Comparison of ENCODE assay signal across 23 mouse cellular contexts in genomic region chr4:124057607-124058006, GRCm38 (mm10).
A peak's percentile ranks its signal among the peaks of the same experiment; 100 is the strongest.
DNase-seq lines count a peak whose midpoint lies in the region; TF ChIP-seq lines count a peak whose summit lies in the region.
"Had no signal": no experiment of that assay in that cellular context is flagged by ENCODE, and none has a peak within 500 bp of the region (broad histone marks: within the 10 kb centered on the region; RNA-seq: fewer than 3 reads in every experiment).

No protein-coding gene starts in this region.

- no peak overlapping the region for H3K9ac ChIP-seq in CH12.LX (ENCODE audit: insufficient read depth, low read depth)

- DNase-seq in CH12.LX (ENCODE audit: extremely low read depth): no peak
- DNase-seq in R1 (ENCODE audit: low read depth, low spot score): peak; percentile 36
- DNase-seq in ZHBTc4 (ENCODE audit: low read depth, low spot score): peak; percentile 49
- DNase-seq in limb, embryonic 10.5 days (ENCODE audit: low spot score): no peak
- DNase-seq in left cerebral cortex, postnatal 10 days (ENCODE audit: extremely low spot score in 1 of 2, low spot score in 2 of 2): no peak
- no peak for DNase-seq in lung, postnatal 36 days
- DNase-seq in kidney, adult 11 months: no peak
- DNase-seq: adrenal gland, adult 2 months; adrenal gland, adult 8-10 months; adrenal gland, postnatal 10 days; adrenal gland, postnatal 14 days; adrenal gland, postnatal 25 days; adrenal gland, postnatal 36 days; B cell, adult 2 months; cerebellum, adult 11 months; cerebellum, adult 11-12 months; cerebellum, adult 18-20 months; cerebellum, adult 2 months; cerebellum, adult 8-10 months; cerebellum, adult 9-10 months had no signal

- H3K4me1 ChIP-seq in CH12.LX (ENCODE audit: control insufficient read depth in 1 of 2, insufficient read depth in 2 of 2): peaks cover 0 to 2% of the 10 kb centered on the region in 2 experiments; a peak in 1 of 4 replicates
- H3K4me1 ChIP-seq in limb, embryonic 10.5 days: no peaks in the 10 kb centered on the region

- no peak overlapping the region for H3K27ac ChIP-seq in CH12.LX (ENCODE audit: insufficient read depth, low read depth)
- H3K27ac ChIP-seq in limb, embryonic 10.5 days: no peak overlapping the region

- H3K27me3 ChIP-seq in C2C12 (ENCODE audit: control insufficient read depth, insufficient read depth, insufficient read length) (no peaks in the 10 kb centered on the region), CH12.LX (replicated peaks) (peaks cover 68% of the 10 kb centered on the region)
- no peaks in the 10 kb centered on the region for H3K27me3 ChIP-seq in limb, embryonic 10.5 days (ENCODE audit: low read depth, poor library complexity, severe bottlenecking)
- H3K27me3 ChIP-seq: Patski had no signal

- H3K36me3 ChIP-seq in C2C12 (ENCODE audit: control insufficient read depth, insufficient read depth) (no peaks in the 10 kb centered on the region), CH12.LX (replicated peaks in 1 of 2; ENCODE audit: control insufficient read depth in 1 of 2, insufficient read depth in 1 of 2, low read length in 1 of 2) (no peaks in the 10 kb centered on the region)
- no peaks in the 10 kb centered on the region for H3K36me3 ChIP-seq in limb, embryonic 10.5 days
- H3K36me3 ChIP-seq: G1E had no signal

- TF ChIP-seq RAD21 in CH12.LX (IDR thresholded peaks at IDR 0.05; ENCODE audit: low read depth, low read length): no peak

- no peak overlapping the region for H3ac ChIP-seq in C2C12 (ENCODE audit: control insufficient read depth, insufficient read length, low read depth)

- WGBS in limb, embryonic 10.5 days: 97% methylated on average over 8 of the region's 8 CpGs

- in situ Hi-C loops in CH12.LX (cut with MboI; ENCODE audit: low pct_ligation_motif_present, low pct_unique_long_range_greater_than_20kb, low sequenced_read_pairs): no loop called here

- H3K9me3 ChIP-seq in CH12.LX (replicated peaks; ENCODE audit: low read length): no peaks in the 10 kb centered on the region
- no peaks in the 10 kb centered on the region for H3K9me3 ChIP-seq in limb, embryonic 10.5 days (replicated peaks)
- H3K9me3 ChIP-seq: G1E had no signal

- TF ChIP-seq EP300 in CH12.LX (IDR thresholded peaks at IDR 0.05; ENCODE audit: low read length): no peak

- intact Hi-C loops in left cerebral cortex, postnatal 10 days (cut with DNase I): no loop called here

- no peak overlapping the region for H3K4me2 ChIP-seq in CH12.LX (ENCODE audit: insufficient read depth, low read depth, poor library complexity, severe bottlenecking)

- H3K4me3 ChIP-seq in C2C12 (ENCODE audit: insufficient read depth, poor library complexity, severe bottlenecking) (no peak overlapping the region), CH12.LX (replicated peaks in 1 of 3; ENCODE audit: low read depth in 2 of 3, low read length in 2 of 3, poor library complexity in 1 of 3) (no peak overlapping the region)
- H3K4me3 ChIP-seq in limb, embryonic 10.5 days: no peak overlapping the region

- H3K79me2 ChIP-seq in C2C12 (ENCODE audit: control insufficient read depth, insufficient read depth) (no peaks in the 10 kb centered on the region), CH12.LX (replicated peaks; ENCODE audit: control insufficient read depth, extremely low read depth, insufficient read depth, poor library complexity, severe bottlenecking) (no peaks in the 10 kb centered on the region)

- dilution Hi-C loops in CH12.LX (cut with MboI; ENCODE audit: extremely low pct_ligation_motif_present, extremely low pct_unique_long_range_greater_than_20kb, low sequenced_read_pairs): no loop called here

- no peaks in the 10 kb centered on the region for H3K79me3 ChIP-seq in C2C12 (ENCODE audit: low read depth)

- no peak for TF ChIP-seq POLR2A in CH12.LX (IDR thresholded peaks at IDR 0.05; ENCODE audit: low read depth, low read length)

- TF ChIP-seq CTCF in C2C12 (IDR thresholded peaks at IDR 0.05; ENCODE audit: control insufficient read depth, insufficient read depth, insufficient read length) (no peak), CH12.LX (conservative IDR thresholded peaks at IDR 0.05 in 1 of 2, IDR thresholded peaks at IDR 0.05 in 1 of 2; ENCODE audit: low read depth in 2 of 2, low read length in 2 of 2) (no peak)

TF ChIP-seq in C2C12, 6 proteins besides CTCF, POLR2A, EP300 and RAD21:
- TF ChIP-seq USF1 (IDR thresholded peaks at IDR 0.05; ENCODE audit: low read depth): peak; percentile 41
- no peak for TF ChIP-seq FOSL1 (IDR thresholded peaks at IDR 0.05; ENCODE audit: insufficient read depth, low read length, poor library complexity, severe bottlenecking)
- TF ChIP-seq MYOG (IDR thresholded peaks at IDR 0.05; ENCODE audit: control insufficient read depth, extremely low read depth, insufficient read length): no peak

TF ChIP-seq in CH12.LX, 34 proteins besides CTCF, POLR2A, EP300 and RAD21:
- no peak for TF ChIP-seq TCF12 (IDR thresholded peaks at IDR 0.05; ENCODE audit: low read depth, low read length)
- TF ChIP-seq JUND (conservative IDR thresholded peaks at IDR 0.05; ENCODE audit: low read depth, low read length): no peak
- TF ChIP-seq ZMIZ1 (IDR thresholded peaks at IDR 0.05; ENCODE audit: low read depth, low read length): no peak
- TF ChIP-seq MAZ (IDR thresholded peaks at IDR 0.05; ENCODE audit: low read depth, low read length): no peak
- TF ChIP-seq POLR2AphosphoS2 (IDR thresholded peaks at IDR 0.05; ENCODE audit: low read depth, low read length): no peak
- no peak for TF ChIP-seq MEF2A (IDR thresholded peaks at IDR 0.05; ENCODE audit: borderline replicate concordance, low read depth, low read length)
- TF ChIP-seq BHLHE40 (IDR thresholded peaks at IDR 0.05; ENCODE audit: low read depth, low read length): peak; percentile 61
- TF ChIP-seq MAX (IDR thresholded peaks at IDR 0.05; ENCODE audit: low read length): no peak
- TF ChIP-seq UBTF (IDR thresholded peaks at IDR 0.05; ENCODE audit: low read depth, low read length): no peak
- TF ChIP-seq HCFC1 (IDR thresholded peaks at IDR 0.05; ENCODE audit: low read depth, low read length): no peak
- TF ChIP-seq PAX5 (IDR thresholded peaks at IDR 0.05; ENCODE audit: low read length): no peak
- TF ChIP-seq SMC3 (IDR thresholded peaks at IDR 0.05; ENCODE audit: low read depth, low read length): no peak
- no peak for TF ChIP-seq TBP (conservative IDR thresholded peaks at IDR 0.05; ENCODE audit: low read depth, low read length)
- no peak for TF ChIP-seq MYC (IDR thresholded peaks at IDR 0.05; ENCODE audit: low read depth, low read length)
- TF ChIP-seq ZNF384 (IDR thresholded peaks at IDR 0.05; ENCODE audit: low read depth, low read length): no peak
- no peak for TF ChIP-seq ELF1 (IDR thresholded peaks at IDR 0.05; ENCODE audit: low read depth, low read length)
- no peak for TF ChIP-seq CHD1 (IDR thresholded peaks at IDR 0.05; ENCODE audit: low read depth, low read length)
- TF ChIP-seq USF1 (IDR thresholded peaks at IDR 0.05; ENCODE audit: low read depth, low read length): peak; percentile 33; the same call in 1 of the 2 replicates
- peak; percentile 60 for TF ChIP-seq USF2 (conservative IDR thresholded peaks at IDR 0.05; ENCODE audit: low read depth, low read length)
- TF ChIP-seq MAFK (IDR thresholded peaks at IDR 0.05; ENCODE audit: insufficient replicate concordance, low read length): no peak
- TF ChIP-seq NELFE (IDR thresholded peaks at IDR 0.05; ENCODE audit: low read depth, low read length): no peak
- no peak for TF ChIP-seq GABPA (IDR thresholded peaks at IDR 0.05; ENCODE audit: insufficient replicate concordance, low read depth, low read length)
- no peak for TF ChIP-seq MXI1 (IDR thresholded peaks at IDR 0.05; ENCODE audit: low read depth, low read length)
- no peak for TF ChIP-seq ZKSCAN1 (IDR thresholded peaks at IDR 0.05; ENCODE audit: borderline replicate concordance, low read depth, low read length)
- TF ChIP-seq JUN (IDR thresholded peaks at IDR 0.05; ENCODE audit: insufficient read depth, low read depth, low read length): no peak
- no peak for TF ChIP-seq NRF1 (IDR thresholded peaks at IDR 0.05; ENCODE audit: low read depth, low read length)
TF ChIP-seq in CH12.LX: peak in this region for 3.

Comparison
In these comparisons a context has a peak if more than half of its experiments do, and no peak if none do; other contexts are left out.
1. DNase-seq: peak in R1 (single experiment) and ZHBTc4 (single experiment); none in CH12.LX (single experiment), limb, embryonic 10.5 days (single experiment), left cerebral cortex, postnatal 10 days (0 of 2), lung, postnatal 36 days (single experiment) and kidney, adult 11 months (single experiment).